Mouse (Mus musculus): ENCODE data around the gene Ranbp9.

Ranbp9 gene

GRCm38 (mm10) chr13:43480957-43481858 lies at the start of gene Ranbp9:
Gene Ranbp9, minus strand, starts transcription at chr13:43481282.
- CTCF ChIA-PET, result no interaction called here

GRCm38 (mm10) chr13:43530129-43530831 lies 49.2 kb upstream of the Ranbp9 start:
- CTCF ChIA-PET, result interaction anchor here (0.5 to 0.7 kb wide), 2 partner anchors 32 to 51 kb away, joined by 3 to 7 read pairs; no protein-coding TSS in a partner anchor

- CTCF ChIA-PET, result interaction anchor here (0.6 to 1.3 kb wide), 2 partner anchors 21 to 295 kb away, joined by 4 to 14 read pairs; no protein-coding TSS in a partner anchor
These were observed 45.2 kb upstream of the Ranbp9 start for GRCm38 (mm10) chr13:43526289-43526688.

GRCm38 (mm10) chr13:43525363-43526134 lies 44.5 kb upstream of the Ranbp9 start:
- CTCF ChIA-PET, result interaction anchor here (1.3 kb wide), 1 partner anchor 22 kb away, joined by 14 read pairs; no protein-coding TSS in a partner anchor

GRCm38 (mm10) chr13:43524491-43525362 lies 43.6 kb upstream of the Ranbp9 start:
- CTCF ChIA-PET, result interaction anchor here (0.6 kb wide), 1 partner anchor 1717 kb away, joined by 3 read pairs; no protein-coding TSS in a partner anchor

GRCm38 (mm10) chr13:43523906-43524480 lies 42.9 kb upstream of the Ranbp9 start:
- CTCF ChIA-PET, result interaction anchor here (0.6 kb wide), 1 partner anchor 1717 kb away, joined by 3 read pairs; no protein-coding TSS in a partner anchor

- CTCF ChIA-PET, result no interaction called here
These were observed 40.9 kb upstream of the Ranbp9 start for GRCm38 (mm10) chr13:43521940-43522339.

GRCm38 (mm10) chr13:43519251-43519650 lies 38.2 kb upstream of the Ranbp9 start:
- CTCF ChIA-PET, result no interaction called here

GRCm38 (mm10) chr13:43517371-43517770 lies 36.3 kb upstream of the Ranbp9 start:
- CTCF ChIA-PET, result interaction anchor here (0.6 kb wide), 1 partner anchor 426 kb away, joined by 9 read pairs; no protein-coding TSS in a partner anchor

- CTCF ChIA-PET, result interaction anchor here (0.6 kb wide), 1 partner anchor 425 kb away, joined by 9 read pairs; no protein-coding TSS in a partner anchor
These were observed 35.8 kb upstream of the Ranbp9 start for GRCm38 (mm10) chr13:43516931-43517330.

- CTCF ChIA-PET, result interaction anchor here (0.6 kb wide), 1 partner anchor 184 kb away, joined by 3 read pairs; no protein-coding TSS in a partner anchor
These were observed 35.0 kb upstream of the Ranbp9 start for GRCm38 (mm10) chr13:43516119-43516518.

- CTCF ChIA-PET, result no interaction called here
These were observed 33.9 kb upstream of the Ranbp9 start for GRCm38 (mm10) chr13:43514950-43515358.

- CTCF ChIA-PET, result no interaction called here
These were observed 31.7 kb upstream of the Ranbp9 start for GRCm38 (mm10) chr13:43512736-43513135.

GRCm38 (mm10) chr13:43505798-43506197 lies 24.7 kb upstream of the Ranbp9 start:
- CTCF ChIA-PET, result no interaction called here

GRCm38 (mm10) chr13:43503395-43503850 lies 22.3 kb upstream of the Ranbp9 start:
- CTCF ChIA-PET, result no interaction called here

- CTCF ChIA-PET, result no interaction called here
These were observed 20.5 kb upstream of the Ranbp9 start for GRCm38 (mm10) chr13:43501601-43502000.

GRCm38 (mm10) chr13:43500483-43500850 lies 19.4 kb upstream of the Ranbp9 start:
- CTCF ChIA-PET, result no interaction called here

- CTCF ChIA-PET, result no interaction called here
These were observed 18.8 kb upstream of the Ranbp9 start for GRCm38 (mm10) chr13:43499731-43500482.

GRCm38 (mm10) chr13:43498849-43499248 lies 17.8 kb upstream of the Ranbp9 start:
- CTCF ChIA-PET, result interaction anchor here (0.5 to 0.6 kb wide), 2 partner anchors 11 to 32 kb away, joined by 3 to 5 read pairs; no protein-coding TSS in a partner anchor
